Mouse (Mus musculus): ENCODE results near the gene Cabp2. TPM values are rescaled to one million over a fixed set of nuclear protein-coding genes. Genes with fewer than 3 reads are reported as not detected.
A peak's percentile ranks its signal among the peaks of the same experiment; 100 is the strongest.
"Not testable (repeated sequence)": the region's sequence is repeated elsewhere in the genome, so short reads cannot be mapped to it uniquely, and the experiment has no call there.

The Cabp2 gene
- total RNA-seq, 2 experiments from 2014 or later = not detected

- intact Hi-C loops (cut with DNase I; ENCODE audit: low total_unique reads) = no loop called here
These were observed 37.0 kb downstream of the Cabp2 start for GRCm38 (mm10) chr19:4118350-4118749.

GRCm38 (mm10) chr19:4119716-4120487, 38.5 kb downstream of the Cabp2 start:
- intact Hi-C loops (cut with DNase I; ENCODE audit: low total_unique reads) = no loop called here
- DNase-seq = no peak

More at GRCm38 (mm10) chr19:4118350-4118749, 37.0 kb downstream of the Cabp2 start:
- DNase-seq = no peak

- DNase-seq = no peak
- intact Hi-C loops (cut with DNase I; ENCODE audit: low total_unique reads) = no loop called here
These were observed 39.1 kb downstream of the Cabp2 start for GRCm38 (mm10) chr19:4120496-4120895.

- intact Hi-C loops (cut with DNase I; ENCODE audit: low total_unique reads) = no loop called here
- peak; percentile 98 for DNase-seq
These were observed 39.9 kb downstream of the Cabp2 start for GRCm38 (mm10) chr19:4121097-4121805.

DNA sequence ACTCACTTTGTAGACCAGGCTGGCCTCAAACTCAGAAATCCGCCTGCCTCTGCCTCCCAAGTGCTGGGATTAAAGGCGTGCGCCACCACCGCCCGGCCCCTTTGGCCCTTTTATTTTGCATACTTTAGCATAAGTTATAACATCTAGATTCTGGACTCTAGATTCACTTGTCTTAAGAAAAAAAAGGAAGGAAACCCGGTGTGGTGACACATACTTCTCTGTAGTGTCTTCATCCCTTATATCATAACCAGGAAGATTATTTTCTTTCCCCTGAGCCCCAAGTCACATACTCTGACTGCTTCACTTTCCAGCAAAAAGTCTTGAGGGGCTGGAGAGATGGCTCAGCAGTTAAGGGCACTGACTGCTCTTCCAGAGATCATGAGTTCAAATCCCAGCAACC, 40.5 kb downstream of the Cabp2 start:
- DNase-seq; intact Hi-C loops (cut with DNase I; ENCODE audit: low total_unique reads): not testable (repeated sequence)

- intact Hi-C loops (cut with DNase I; ENCODE audit: low total_unique reads) = no loop called here
- no peak for DNase-seq
These were observed 41.3 kb downstream of the Cabp2 start for GRCm38 (mm10) chr19:4122411-4123370.

DNA sequence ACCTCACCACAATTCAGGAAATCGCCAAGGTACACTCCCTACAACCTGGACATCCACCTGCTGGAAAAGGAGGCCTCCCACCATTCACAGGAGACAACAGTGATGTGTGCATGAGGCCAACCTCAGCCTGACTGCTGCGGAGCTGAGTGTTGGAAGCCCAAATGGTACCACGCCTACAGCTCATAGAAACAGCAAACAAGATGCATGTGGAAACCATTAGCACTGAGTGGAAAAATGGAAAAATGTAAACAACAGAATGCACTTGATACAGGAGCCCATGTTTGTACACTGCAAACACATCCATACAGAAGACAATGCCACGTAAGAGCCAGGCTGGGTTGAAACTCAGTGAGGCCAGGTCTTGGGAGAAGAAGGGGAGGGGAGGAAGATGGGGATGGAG, 43.1 kb downstream of the Cabp2 start:
- no peak for DNase-seq
- intact Hi-C loops (cut with DNase I; ENCODE audit: low total_unique reads) = no loop called here

- intact Hi-C loops (cut with DNase I; ENCODE audit: low total_unique reads); DNase-seq: not testable (repeated sequence)
These were observed 43.9 kb downstream of the Cabp2 start for GRCm38 (mm10) chr19:4125268-4125667.

DNA sequence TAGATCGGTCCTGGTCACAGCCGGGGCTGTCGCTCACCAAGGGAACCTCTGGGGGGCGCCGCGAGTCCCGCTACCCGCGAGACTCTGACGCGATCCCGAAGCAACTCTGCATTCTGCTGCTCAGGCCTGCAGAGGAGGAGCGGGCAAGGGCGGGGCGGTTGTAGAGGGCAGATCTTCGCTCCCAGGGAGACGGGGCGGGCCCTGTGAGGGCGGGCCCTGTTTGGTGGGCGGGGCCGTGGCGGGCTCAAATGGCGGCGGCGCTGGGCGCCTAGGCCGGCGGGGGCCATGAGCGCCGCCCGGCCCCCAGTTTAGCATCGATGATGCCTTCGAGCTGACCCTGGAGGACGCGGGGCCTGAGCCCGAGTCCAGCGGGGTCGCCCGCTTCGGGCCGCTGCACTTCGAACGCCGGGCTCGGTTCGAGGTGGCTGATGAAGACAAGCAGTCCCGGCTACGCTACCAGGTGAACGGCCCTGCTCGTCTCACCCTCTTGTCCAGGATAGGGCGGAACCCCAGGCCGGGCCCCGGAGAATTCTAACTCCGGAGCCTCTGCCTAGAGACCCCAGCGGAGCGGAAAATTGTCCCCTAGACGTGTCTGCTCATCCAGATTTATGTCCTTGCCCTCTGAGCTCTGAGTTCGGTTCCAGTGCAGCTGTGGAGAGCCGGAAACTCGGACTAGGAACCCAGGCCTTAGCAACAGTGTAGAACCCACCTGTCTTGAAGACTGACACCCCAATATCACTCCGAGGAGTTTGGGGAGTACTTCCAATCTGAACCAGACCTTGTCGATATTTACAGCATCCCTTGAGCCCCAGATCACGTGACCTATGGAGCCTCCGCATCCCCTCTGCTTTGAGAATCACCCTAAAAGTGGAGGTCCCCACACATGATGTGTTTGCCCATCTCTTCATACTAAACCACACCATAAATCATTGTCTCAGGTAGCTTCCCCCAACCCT, 44.6 kb downstream of the Cabp2 start, which contains the start of gene Aip:
Gene Aip (minus strand): TSS at position 118 of the 956 bp plus-strand sequence.
- DNase-seq = peak; percentile 99
- intact Hi-C loops (cut with DNase I; ENCODE audit: low total_unique reads) = no loop called here

- DNase-seq = no peak
- intact Hi-C loops (cut with DNase I; ENCODE audit: low total_unique reads) = no loop called here
These were observed 45.5 kb downstream of the Cabp2 start for GRCm38 (mm10) chr19:4126759-4127495.

DNA sequence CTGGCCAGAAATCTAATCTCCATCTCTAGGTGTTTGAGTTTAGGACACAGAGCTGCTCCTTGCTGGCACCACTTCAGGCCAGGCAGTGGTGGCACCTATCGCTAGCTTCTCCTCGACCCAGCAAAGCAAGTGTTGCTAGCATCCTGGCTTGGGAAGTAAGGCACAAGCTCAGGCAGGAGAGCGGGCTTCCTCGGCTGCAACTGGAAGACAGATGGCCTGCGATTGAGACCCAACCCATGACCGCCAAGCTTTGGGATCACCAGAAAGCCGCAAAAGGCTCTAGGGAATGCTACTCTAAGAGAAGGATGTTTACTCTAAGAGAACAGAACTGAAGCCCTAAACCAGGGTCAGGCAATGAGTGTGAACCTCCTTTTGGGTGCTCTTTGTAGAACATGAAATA, 48.1 kb downstream of the Cabp2 start:
- no peak for DNase-seq
- intact Hi-C loops (cut with DNase I; ENCODE audit: low total_unique reads) = no loop called here

- intact Hi-C loops (cut with DNase I; ENCODE audit: low total_unique reads) = no loop called here
- DNase-seq = no peak
These were observed 48.7 kb downstream of the Cabp2 start for GRCm38 (mm10) chr19:4130106-4130505.

- intact Hi-C loops (cut with DNase I; ENCODE audit: low total_unique reads) = no loop called here
- DNase-seq = no peak
These were observed 49.7 kb downstream of the Cabp2 start for GRCm38 (mm10) chr19:4131075-4131474.

DNA sequence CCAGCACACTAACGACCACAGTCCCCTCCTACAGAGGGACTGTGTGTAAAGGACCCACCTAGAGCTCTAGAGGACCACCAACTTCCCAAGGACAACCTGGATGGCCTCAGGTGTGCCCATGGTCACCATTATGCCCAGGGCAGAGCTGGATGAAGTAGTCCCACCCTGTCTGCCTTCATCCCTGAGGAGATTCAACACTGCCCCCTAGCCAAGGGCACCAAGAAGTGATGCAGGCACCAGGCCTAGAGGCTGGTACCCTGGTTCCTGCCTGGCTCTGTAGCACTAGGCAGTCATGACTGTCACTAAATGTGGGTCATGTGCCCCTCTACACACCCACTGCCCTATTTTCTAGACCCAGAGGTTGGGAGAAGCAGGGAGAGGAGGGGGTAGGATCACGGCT, 50.4 kb downstream of the Cabp2 start:
- DNase-seq = no peak
- intact Hi-C loops (cut with DNase I; ENCODE audit: low total_unique reads) = no loop called here

- intact Hi-C loops (cut with DNase I; ENCODE audit: low total_unique reads) = no loop called here
- no peak for DNase-seq
These were observed 53.0 kb downstream of the Cabp2 start for GRCm38 (mm10) chr19:4134354-4134753.

DNA sequence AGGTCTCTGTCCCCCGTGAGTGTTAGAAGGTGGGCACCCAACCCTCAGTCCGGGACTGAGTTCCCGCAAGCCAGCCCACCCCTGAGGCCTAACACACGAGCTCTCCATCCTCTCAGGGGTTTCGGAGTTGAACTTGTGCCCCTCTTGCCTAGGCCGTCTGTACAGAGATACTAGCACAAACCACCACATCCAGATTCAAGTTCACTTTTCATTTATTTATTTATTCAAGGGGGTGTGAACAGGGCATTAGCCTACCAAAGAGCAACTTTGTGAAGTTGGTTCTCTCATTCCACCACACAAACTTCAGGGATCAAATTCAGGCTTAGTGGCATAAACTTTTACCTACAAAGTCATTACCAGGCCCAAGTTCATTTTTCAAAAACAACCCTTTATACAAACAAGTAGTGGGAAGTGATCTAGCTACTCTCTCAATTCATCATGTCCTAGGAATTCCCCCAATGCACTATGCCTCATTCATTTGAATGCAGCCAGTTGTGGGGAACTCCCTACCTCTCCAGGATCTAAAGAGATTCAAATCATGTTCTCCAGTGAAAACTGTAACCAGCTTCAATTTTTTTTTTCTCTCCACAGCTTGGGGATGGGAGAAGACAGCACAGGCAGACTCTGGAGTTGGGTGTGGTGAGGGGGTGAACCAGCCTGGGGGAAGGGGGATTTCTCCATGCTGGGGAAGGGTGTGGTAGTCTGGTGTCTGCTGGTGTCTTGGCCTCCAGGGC, 54.0 kb downstream of the Cabp2 start:
- intact Hi-C loops (cut with DNase I; ENCODE audit: low total_unique reads); DNase-seq: not testable (repeated sequence)

GRCm38 (mm10) chr19:4135963-4136345, 54.6 kb downstream of the Cabp2 start:
- DNase-seq; intact Hi-C loops (cut with DNase I; ENCODE audit: low total_unique reads): not testable (repeated sequence)
